Mouse (Mus musculus) thymus, adult 2 months (tissue): ENCODE measurements at regions not wholly inside any gene's neighbourhood (a gene's known extent, or its start where the extent isn't known, plus 50 kb on each side); places are given as distances from the start of the nearest gene placed in this dataset.

Source experiments
- CTCF ChIP-seq: fragments of 200-500 bp; IDR thresholded peaks from 2 replicates; pipeline ENCODE4 v1.5.1; 2012; ENCODE audit warnings: mild to moderate bottlenecking, control low read depth, low read length, moderate library complexity, borderline replicate concordance; ENCODE audit not compliant: control insufficient read depth, poor library complexity, insufficient read depth; ENCODE audit errors: extremely low read depth
- POLR2A ChIP-seq: fragments of 200-500 bp; IDR thresholded peaks from 2 replicates; pipeline ENCODE4 v1.6.1; 2012; ENCODE audit warnings: mild to moderate bottlenecking, low read length, control low read depth, moderate library complexity; ENCODE audit not compliant: control insufficient read depth, poor library complexity, insufficient read depth; ENCODE audit errors: extremely low read depth

DNA sequence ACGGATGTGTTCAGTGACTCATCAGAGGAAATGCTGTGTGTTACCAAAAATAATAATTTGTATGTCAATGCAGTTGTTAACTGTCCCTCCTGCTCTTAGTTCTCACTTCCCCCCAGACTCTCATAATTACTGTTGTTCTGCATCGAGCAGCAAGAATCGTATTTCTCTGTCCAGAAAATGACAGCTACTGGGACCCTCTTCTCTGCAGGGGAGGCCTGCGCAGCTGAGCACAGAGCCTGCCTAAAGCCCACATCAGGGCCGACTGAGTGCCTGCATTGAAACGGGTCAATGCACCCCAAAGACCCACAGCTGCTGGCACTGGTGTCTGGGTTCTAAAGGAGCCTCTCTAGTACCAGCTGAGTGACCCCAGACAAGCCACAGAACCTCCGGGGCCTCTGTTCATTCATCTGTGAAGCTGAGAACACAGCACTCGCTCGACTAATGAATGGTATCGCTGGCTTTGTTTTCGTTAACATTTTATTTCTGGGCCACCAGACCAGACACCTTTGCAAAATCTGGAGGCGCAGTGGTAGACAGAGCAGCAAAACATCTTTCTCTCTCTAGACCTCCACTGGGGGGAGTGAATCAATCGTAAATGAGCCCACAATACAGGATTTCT lies 163.2 kb downstream of the Clic5 start:
- TF ChIP-seq CTCF: no peak
- TF ChIP-seq POLR2A: no peak
